Mouse (Mus musculus) stomach, postnatal 0 days (tissue): ENCODE measurements around the gene Tmem41b.

Experiments used
- CTCF ChIP-seq: IDR thresholded peaks from 2 replicates; pipeline ENCODE4 v1.5.1; 2016; ENCODE audit warnings: antibody characterized with exemption, low read depth, mild to moderate bottlenecking, moderate library complexity
- EP300 ChIP-seq: optimal IDR thresholded peaks from 2 replicates; pipeline ENCODE3; 2016; ENCODE audit warnings: antibody characterized with exemption

GRCm38 (mm10) chr7:109985661-109986132 is 1.0 kb downstream of the Tmem41b start:
- TF ChIP-seq CTCF (no peak), EP300 (no peak)
